Mouse (Mus musculus) limb, embryonic 11.5 days (tissue): Measurements from ENCODE around the gene C1qtnf7. TPM values are rescaled to one million over a fixed set of nuclear protein-coding genes. Genes with fewer than 3 reads are reported as not detected.

ENCODE experiments used
- ATAC-seq: fragments of 200-750 bp; cut with Nextera tagmentation; 2 replicates; pipeline ENCODE4 v1.8.0; 2017; ENCODE audit warnings: low read depth; ENCODE audit not compliant: insufficient number of reproducible peaks, low FRiP score, low TSS enrichment
- DNase-seq: peaks from one replicate; pipeline ENCODE4 v3.0.0-alpha.2; 2015; ENCODE audit warnings: low spot score
- H3K27ac ChIP-seq: fragments of 300-500 bp; sonication (generic); replicated peaks from 2 replicates; pipeline ENCODE4 v1.5.1; 2014; ENCODE audit warnings: low read depth, mild to moderate bottlenecking, low read length
- H3K27me3 ChIP-seq: fragments of 300-500 bp; sonication (generic); 2 replicates; pipeline ENCODE4 v1.6.1; 2014; ENCODE audit warnings: mild to moderate bottlenecking, low read length, mixed read lengths; ENCODE audit not compliant: control insufficient read depth, insufficient read depth
- H3K36me3 ChIP-seq: fragments of 300-500 bp; sonication (generic); 2 replicates; pipeline ENCODE4 v1.6.1; 2014; ENCODE audit warnings: mild to moderate bottlenecking, low read length, moderate library complexity, mixed read lengths; ENCODE audit not compliant: control insufficient read depth, insufficient read depth
- H3K4me1 ChIP-seq: fragments of 300-500 bp; sonication (generic); 2 replicates; pipeline ENCODE4 v1.6.1; 2014; ENCODE audit warnings: low read length, mixed read lengths; ENCODE audit not compliant: control insufficient read depth, insufficient read depth
- H3K4me2 ChIP-seq: fragments of 300-500 bp; sonication (generic); 2 replicates; pipeline ENCODE4 v1.6.1; 2014; ENCODE audit warnings: low read depth, mild to moderate bottlenecking, moderate library complexity; ENCODE audit not compliant: severe bottlenecking
- H3K4me3 ChIP-seq: fragments of 300-500 bp; sonication (generic); 2 replicates; pipeline ENCODE4 v1.5.1; 2014; ENCODE audit warnings: low read depth, low read length
- H3K9ac ChIP-seq: fragments of 300-500 bp; sonication (generic); 2 replicates; pipeline ENCODE4 v1.6.1; 2014; ENCODE audit warnings: mild to moderate bottlenecking, low read length
- H3K9me3 ChIP-seq: fragments of 300-500 bp; sonication (generic); 2 replicates; pipeline ENCODE4 v1.6.1; 2016; ENCODE audit warnings: low read length; ENCODE audit not compliant: control insufficient read depth
- WGBS: fragments of 180-500 bp; shearing (Covaris S2); extraction: QIAGEN DNeasy Blood & Tissue Kit; methylation state at CpG from one replicate; pipeline ENCODE4 v1.1.7; 2014; 5-methylcytosine and 5-hydroxymethylcytosine counted together
- polyA plus RNA-seq: library from polyadenylated mRNA; unstranded; fragments of >200 nt; fragmentation: Nextera tagmentation; extraction: Ambion mirVana; gene quantifications from 2 replicates; pipeline ENCODE4 v1.2.1, GENCODE M21; 2014

C1qtnf7 gene
- polyA plus RNA-seq, 1 experiment from 2014 or later = 3.2 TPM

DNA sequence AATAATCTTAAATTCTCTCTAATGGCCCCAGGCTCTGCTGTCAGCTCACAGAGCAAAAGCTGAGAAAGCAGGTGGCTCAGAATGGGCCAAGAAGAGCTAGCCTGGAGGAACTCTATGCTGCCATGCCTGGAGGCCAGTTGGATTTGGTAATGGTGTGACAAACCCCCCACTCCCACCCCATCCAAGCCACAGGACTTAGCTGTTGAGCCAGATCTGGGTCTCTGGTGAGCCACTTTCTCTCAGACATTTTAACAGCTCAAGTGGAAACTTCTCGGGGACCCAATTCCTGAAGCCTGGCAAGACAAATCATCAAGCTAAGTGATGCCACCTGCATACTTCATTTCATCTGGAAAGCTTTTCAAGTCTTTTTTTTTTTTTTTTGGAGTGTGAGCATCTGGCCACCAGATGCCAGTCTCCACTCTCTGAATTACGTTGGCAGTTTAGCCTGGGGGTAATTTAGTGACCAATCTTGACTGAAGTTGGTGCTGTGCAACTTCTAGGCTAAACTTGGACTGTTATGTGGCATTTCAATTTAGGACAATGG, 11.0 kb upstream of the C1qtnf7 start:
- 12% methylated on average over 2 of the region's 2 CpGs for WGBS
- ATAC-seq (peak; percentile 72), DNase-seq (peak; percentile 75)
- H3K4me3 ChIP-seq = no peak overlapping the region
- no peaks in the 10 kb centered on the region for H3K27me3 ChIP-seq
- no peaks in the 10 kb centered on the region for H3K36me3 ChIP-seq
- no peak overlapping the region for H3K9ac ChIP-seq
- no peak overlapping the region; the same call in 1 of the 2 replicates for H3K27ac ChIP-seq
- no peaks in the 10 kb centered on the region; the same call in 1 of the 2 replicates for H3K4me1 ChIP-seq
- no peak overlapping the region for H3K4me2 ChIP-seq
- H3K9me3 ChIP-seq = no peaks in the 10 kb centered on the region

DNA sequence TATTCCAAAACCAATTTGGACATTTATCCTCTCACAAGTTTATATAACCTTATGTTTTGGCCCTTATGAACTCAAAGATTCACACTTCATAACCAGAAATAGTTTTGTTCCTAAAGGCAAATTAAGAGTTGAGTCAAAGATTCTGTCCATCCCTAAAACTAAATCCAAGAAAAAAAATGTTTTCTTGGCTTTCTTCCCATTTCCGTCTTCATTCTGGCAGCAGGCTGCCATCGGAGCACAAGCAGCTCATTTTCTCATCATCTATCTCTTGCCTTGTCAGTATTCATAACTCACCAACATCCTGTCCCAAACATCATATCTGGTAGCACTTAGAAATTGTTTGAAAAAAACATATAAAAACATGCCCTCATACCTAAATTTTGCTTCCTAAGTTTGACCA, 6.9 kb upstream of the C1qtnf7 start:
- H3K27ac ChIP-seq = no peak overlapping the region
- no peaks in the 10 kb centered on the region; the same call in 1 of the 2 replicates for H3K4me1 ChIP-seq
- WGBS = 82% methylated on average over 2 of the region's 2 CpGs
- no peaks in the 10 kb centered on the region for H3K27me3 ChIP-seq
- no peaks in the 10 kb centered on the region for H3K36me3 ChIP-seq
- no peak for ATAC-seq
- no peak overlapping the region for H3K4me3 ChIP-seq
- H3K4me2 ChIP-seq = no peak overlapping the region
- H3K9ac ChIP-seq = no peak overlapping the region
- no peaks in the 10 kb centered on the region for H3K9me3 ChIP-seq
- DNase-seq = no peak

DNA sequence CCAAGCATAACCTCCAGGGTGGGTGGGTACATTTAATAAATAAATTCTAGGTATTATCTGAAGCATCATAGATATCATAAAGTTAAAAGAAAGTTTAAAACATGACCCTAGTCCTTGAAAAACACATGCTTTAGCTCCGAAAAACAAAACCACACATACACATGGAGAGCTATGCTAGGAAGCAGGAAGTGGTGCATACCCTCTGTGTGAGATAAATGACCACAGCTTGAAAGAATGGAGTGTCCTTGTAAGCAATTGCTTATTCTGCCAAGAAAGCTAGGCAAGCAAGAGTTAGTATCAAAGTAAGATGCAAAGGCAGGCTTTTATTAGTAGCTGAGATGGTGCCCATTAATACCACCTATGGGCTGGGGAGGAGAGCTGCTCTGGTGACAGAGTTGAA, 6.4 kb upstream of the C1qtnf7 start:
- H3K9me3 ChIP-seq = no peaks in the 10 kb centered on the region
- ATAC-seq (no peak), DNase-seq (no peak)
- H3K4me2 ChIP-seq = no peak overlapping the region
- WGBS = 70% methylated on average over 1 of the region's 1 CpGs
- H3K4me3 ChIP-seq = no peak overlapping the region
- no peak overlapping the region for H3K9ac ChIP-seq
- H3K27me3 ChIP-seq = no peaks in the 10 kb centered on the region
- H3K27ac ChIP-seq = no peak overlapping the region
- H3K36me3 ChIP-seq = no peaks in the 10 kb centered on the region
- H3K4me1 ChIP-seq = no peaks in the 10 kb centered on the region; the same call in 1 of the 2 replicates

DNA sequence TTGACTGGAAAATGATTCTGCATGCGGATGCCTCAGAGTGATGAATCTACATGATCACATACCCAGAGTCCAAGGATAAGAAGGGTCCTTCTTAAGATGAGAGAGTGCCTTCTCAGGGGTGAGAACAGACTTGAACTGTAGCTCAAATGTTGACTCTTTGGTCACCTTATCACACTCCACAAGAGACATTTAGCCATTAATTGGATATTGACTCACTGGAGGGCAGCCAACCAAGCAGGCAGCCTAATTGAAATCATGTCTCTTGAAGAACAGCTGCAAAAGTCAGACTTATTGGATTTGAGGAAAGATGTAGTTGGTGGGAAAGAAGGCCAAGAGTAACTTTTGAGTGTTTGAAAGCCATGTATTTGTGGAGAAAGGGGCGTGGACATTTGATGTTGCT, 4.2 kb upstream of the C1qtnf7 start:
- H3K4me3 ChIP-seq = no peak overlapping the region
- 88% methylated on average over 2 of the region's 2 CpGs for WGBS
- no peak overlapping the region for H3K9ac ChIP-seq
- no peaks in the 10 kb centered on the region for H3K36me3 ChIP-seq
- H3K4me2 ChIP-seq = no peak overlapping the region
- H3K4me1 ChIP-seq = no peaks in the 10 kb centered on the region; the same call in 1 of the 2 replicates
- no peak overlapping the region for H3K27ac ChIP-seq
- no peak for ATAC-seq
- DNase-seq = no peak
- H3K9me3 ChIP-seq = no peaks in the 10 kb centered on the region
- H3K27me3 ChIP-seq = no peaks in the 10 kb centered on the region

DNA sequence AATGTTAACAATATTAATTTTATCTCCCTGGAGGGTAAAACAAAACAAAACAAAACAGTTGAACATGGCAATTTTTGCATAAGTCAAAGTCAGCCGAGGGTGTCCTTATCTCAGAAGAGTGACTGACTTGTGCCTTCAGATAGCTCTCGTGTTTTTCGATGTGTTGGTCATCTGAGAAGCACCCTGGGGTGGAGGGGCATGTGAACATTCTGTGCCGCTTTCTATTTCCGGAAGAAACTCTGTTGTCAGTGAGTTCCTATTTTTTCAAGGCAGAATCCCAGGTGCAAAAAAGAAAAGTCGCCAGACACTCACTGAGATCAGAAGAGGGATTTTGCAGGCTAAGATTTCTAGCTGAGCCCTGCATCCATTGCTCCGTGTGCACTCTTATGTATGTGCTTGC, 1.2 kb downstream of the C1qtnf7 start:
- H3K27me3 ChIP-seq = no peaks in the 10 kb centered on the region
- H3K9me3 ChIP-seq = no peaks in the 10 kb centered on the region
- no peak overlapping the region for H3K9ac ChIP-seq
- H3K4me2 ChIP-seq = no peak overlapping the region
- H3K27ac ChIP-seq = no peak overlapping the region
- WGBS = 74% methylated on average over 7 of the region's 7 CpGs
- no peak for ATAC-seq
- no peaks in the 10 kb centered on the region; the same call in 1 of the 2 replicates for H3K4me1 ChIP-seq
- DNase-seq = no peak
- H3K4me3 ChIP-seq = no peak overlapping the region
- no peaks in the 10 kb centered on the region for H3K36me3 ChIP-seq

DNA sequence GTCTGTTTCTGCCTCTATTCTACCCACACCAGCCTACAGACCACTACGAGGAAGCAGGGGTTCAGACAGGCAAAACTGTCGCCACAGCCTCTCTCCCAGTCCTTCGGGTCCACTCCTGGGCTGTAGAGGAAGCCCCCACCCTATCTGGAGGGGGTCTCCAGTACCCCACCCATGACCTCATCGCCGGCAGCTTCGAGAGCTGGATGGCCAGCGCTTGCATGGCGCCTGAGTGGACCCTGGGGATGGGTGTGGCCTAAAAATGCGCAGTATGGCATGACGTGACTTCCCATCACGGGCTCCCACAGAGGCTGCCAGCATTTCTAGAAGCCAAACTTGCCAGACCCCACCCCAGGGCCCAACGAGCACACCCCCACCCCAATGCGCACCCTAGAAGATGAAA, 2.0 kb downstream of the C1qtnf7 start:
- 93% methylated on average over 13 of the region's 13 CpGs for WGBS
- no peaks in the 10 kb centered on the region; the same call in 1 of the 2 replicates for H3K4me1 ChIP-seq
- no peak overlapping the region for H3K4me2 ChIP-seq
- H3K27ac ChIP-seq = no peak overlapping the region
- H3K36me3 ChIP-seq = no peaks in the 10 kb centered on the region
- no peak overlapping the region for H3K9ac ChIP-seq
- no peak for ATAC-seq
- H3K4me3 ChIP-seq = no peak overlapping the region
- DNase-seq = no peak
- H3K27me3 ChIP-seq = no peaks in the 10 kb centered on the region
- no peaks in the 10 kb centered on the region for H3K9me3 ChIP-seq

DNA sequence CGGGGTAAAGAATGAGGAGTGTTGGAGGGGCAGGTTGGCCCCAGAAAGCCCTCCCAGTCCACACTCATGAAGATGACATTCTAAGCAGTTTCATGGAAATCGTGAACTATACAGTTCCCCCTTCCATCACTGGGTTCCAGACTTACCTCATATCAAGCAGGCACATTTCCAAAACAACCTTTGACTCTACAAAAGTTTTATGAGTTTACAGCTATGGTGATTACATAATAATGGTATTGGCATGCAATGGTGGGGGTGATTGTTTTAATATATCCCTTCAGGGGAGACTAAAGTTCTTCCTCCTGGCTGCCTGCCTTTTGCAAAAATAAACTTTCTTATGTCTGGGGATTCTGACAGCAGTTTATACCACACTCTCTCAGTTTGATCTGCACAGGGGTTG, 4.6 kb downstream of the C1qtnf7 start:
- WGBS = 73% methylated on average over 2 of the region's 2 CpGs
- no peaks in the 10 kb centered on the region for H3K27me3 ChIP-seq
- no peaks in the 10 kb centered on the region for H3K9me3 ChIP-seq
- no peak for DNase-seq
- H3K4me2 ChIP-seq = no peak overlapping the region
- no peak for ATAC-seq
- H3K27ac ChIP-seq = no peak overlapping the region
- H3K4me3 ChIP-seq = no peak overlapping the region
- H3K36me3 ChIP-seq = no peaks in the 10 kb centered on the region
- H3K9ac ChIP-seq = no peak overlapping the region
- no peaks in the 10 kb centered on the region; the same call in 1 of the 2 replicates for H3K4me1 ChIP-seq

DNA sequence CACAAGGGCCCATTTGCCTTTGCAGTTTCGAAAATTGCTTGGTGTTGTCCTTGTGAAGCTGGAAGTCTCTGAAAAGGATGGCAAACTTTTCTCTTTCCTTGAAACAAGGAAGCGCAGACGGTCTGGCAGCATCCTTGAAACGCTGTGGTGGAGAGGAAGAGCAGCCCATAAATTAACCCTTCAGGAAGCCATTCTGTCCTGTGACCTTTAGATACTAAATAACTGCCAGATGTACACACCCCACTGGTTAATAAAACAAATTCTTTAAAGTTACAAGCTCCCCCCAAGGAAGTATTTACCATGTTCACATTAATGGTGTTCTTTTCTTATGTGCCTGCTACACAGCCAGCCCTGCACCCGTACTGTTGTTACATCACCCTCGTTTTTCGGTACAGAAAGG, 6.0 kb downstream of the C1qtnf7 start:
- no peaks in the 10 kb centered on the region for H3K9me3 ChIP-seq
- DNase-seq (no peak), ATAC-seq (no peak)
- H3K36me3 ChIP-seq = no peaks in the 10 kb centered on the region
- WGBS = 38% methylated on average over 7 of the region's 7 CpGs
- no peak overlapping the region for H3K4me2 ChIP-seq
- no peaks in the 10 kb centered on the region for H3K27me3 ChIP-seq
- H3K9ac ChIP-seq = no peak overlapping the region
- H3K4me1 ChIP-seq = no peaks in the 10 kb centered on the region
- H3K4me3 ChIP-seq = no peak overlapping the region
- H3K27ac ChIP-seq = no peak overlapping the region

DNA sequence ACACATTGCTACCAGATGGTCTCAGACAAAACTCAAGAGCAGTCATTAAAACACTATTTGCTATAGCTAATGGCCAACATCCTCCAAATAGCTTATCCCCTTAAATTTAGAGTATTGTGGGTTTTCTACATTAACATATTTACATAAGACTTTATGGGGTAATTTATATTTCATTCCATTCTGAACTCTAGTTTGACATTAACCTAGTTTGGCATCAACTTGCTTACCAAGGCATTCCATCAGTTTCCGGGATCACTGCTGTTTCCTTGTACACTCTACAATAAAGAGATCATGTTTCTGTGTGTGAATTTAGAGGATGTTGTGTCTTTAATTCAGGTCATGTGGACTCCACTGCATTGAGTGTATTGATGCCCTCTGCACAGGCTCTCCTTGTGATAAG, 7.5 kb downstream of the C1qtnf7 start:
- Histone ChIP-seq H3K27ac (no peak overlapping the region), H3K4me1 (no peaks in the 10 kb centered on the region), H3K4me3 (no peak overlapping the region), H3K9me3 (no peaks in the 10 kb centered on the region), H3K4me2 (no peak overlapping the region), H3K36me3 (no peaks in the 10 kb centered on the region), H3K27me3 (no peaks in the 10 kb centered on the region), H3K9ac (no peak overlapping the region)
- ATAC-seq = no peak
- WGBS = 32% methylated on average over 1 of the region's 1 CpGs
- DNase-seq = no peak
